Mouse (Mus musculus) thymus, postnatal 14 days (tissue): ENCODE measurements around the gene Hgfac.

Experiments
- DNase-seq: peaks from one replicate; pipeline ENCODE4 v3.0.0; 2021

The Hgfac gene

GRCm38 (mm10) chr5:35042431-35043109 is 1.3 kb downstream of the Hgfac start:
- DNase-seq = peak; percentile 72

- DNase-seq = peak; percentile 86
Measured at GRCm38 (mm10) chr5:35043110-35043451, 1.8 kb downstream of the Hgfac start.

- no peak for DNase-seq
Measured at GRCm38 (mm10) chr5:35050541-35050940, 9.2 kb downstream of the Hgfac start.

GRCm38 (mm10) chr5:35054628-35055027 is 13.3 kb downstream of the Hgfac start:
- DNase-seq = no peak

GRCm38 (mm10) chr5:35055076-35055475 is 13.8 kb downstream of the Hgfac start:
- DNase-seq = no peak

- DNase-seq = peak; percentile 75
Measured at GRCm38 (mm10) chr5:35056604-35057432, 15.5 kb downstream of the Hgfac start, which contains the start of gene Dok7. Gene Dok7 (plus strand): TSS chr5:35056766.

GRCm38 (mm10) chr5:35057582-35057981 is 16.3 kb downstream of the Hgfac start:
- DNase-seq = no peak

GRCm38 (mm10) chr5:35058216-35058615 is 16.9 kb downstream of the Hgfac start:
- no peak for DNase-seq

- DNase-seq = no peak
Measured at GRCm38 (mm10) chr5:35060098-35060497, 18.8 kb downstream of the Hgfac start.

GRCm38 (mm10) chr5:35069841-35070240 is 28.5 kb downstream of the Hgfac start:
- DNase-seq = no peak

GRCm38 (mm10) chr5:35070314-35070713 is 29.0 kb downstream of the Hgfac start:
- no peak for DNase-seq

- DNase-seq = no peak
Measured at GRCm38 (mm10) chr5:35070953-35071352, 29.6 kb downstream of the Hgfac start.

- DNase-seq = no peak
Measured at GRCm38 (mm10) chr5:35071855-35072254, 30.5 kb downstream of the Hgfac start.

- no peak for DNase-seq
Measured at GRCm38 (mm10) chr5:35073235-35073634, 31.9 kb downstream of the Hgfac start.

- DNase-seq = no peak
Measured at GRCm38 (mm10) chr5:35073992-35074391, 32.7 kb downstream of the Hgfac start.

- no peak for DNase-seq
Measured at GRCm38 (mm10) chr5:35076369-35076768, 35.1 kb downstream of the Hgfac start.

GRCm38 (mm10) chr5:35079101-35079500 is 37.8 kb downstream of the Hgfac start:
- DNase-seq = no peak

- no peak for DNase-seq
Measured at GRCm38 (mm10) chr5:35084913-35085312, 43.6 kb downstream of the Hgfac start.

- peak; percentile 70 for DNase-seq
Measured at GRCm38 (mm10) chr5:35088785-35089613, 47.7 kb downstream of the Hgfac start.

- no peak for DNase-seq
Measured at GRCm38 (mm10) chr5:35089614-35089963, 48.3 kb downstream of the Hgfac start.

GRCm38 (mm10) chr5:35091636-35092035 is 50.3 kb downstream of the Hgfac start:
- DNase-seq = no peak
